Mouse (Mus musculus): ENCODE results near the gene Tnp1.

GRCm38 (mm10) chr1:73002637-73003036 lies 13.1 kb downstream of the Tnp1 start:
- no peak for TF ChIP-seq CTCF (IDR thresholded peaks at IDR 0.05; ENCODE audit: control insufficient read depth, insufficient read depth, insufficient read length)
- no peak for TF ChIP-seq MAX (IDR thresholded peaks at IDR 0.05)
- no peak for TF ChIP-seq USF1 (IDR thresholded peaks at IDR 0.05; ENCODE audit: low read depth)

Measured in C2C12 (cell line).